Mouse (Mus musculus) gastrocnemius, adult 8-10 months (tissue): Measurements from ENCODE around the gene Fam163b. TPM values are rescaled to one million over a fixed set of nuclear protein-coding genes. Genes with fewer than 3 reads are reported as not detected.
A peak's percentile ranks its signal among the peaks of the same experiment; 100 is the strongest.

ENCODE experiments used
- DNase-seq, 2 experiments: peaks; one replicate each; pipeline ENCODE4 v3.0.0; 2022; ENCODE audit warnings: low spot score in 2 of 2
- total RNA-seq, 4 experiments: library from RNA; stranded (reverse); gene quantifications; 2 replicates each; pipeline ENCODE4 v1.2.4; 2022

Fam163b gene
- total RNA-seq, 4 experiments from 2014 or later: 0.08 TPM; not detected in 3

DNA sequence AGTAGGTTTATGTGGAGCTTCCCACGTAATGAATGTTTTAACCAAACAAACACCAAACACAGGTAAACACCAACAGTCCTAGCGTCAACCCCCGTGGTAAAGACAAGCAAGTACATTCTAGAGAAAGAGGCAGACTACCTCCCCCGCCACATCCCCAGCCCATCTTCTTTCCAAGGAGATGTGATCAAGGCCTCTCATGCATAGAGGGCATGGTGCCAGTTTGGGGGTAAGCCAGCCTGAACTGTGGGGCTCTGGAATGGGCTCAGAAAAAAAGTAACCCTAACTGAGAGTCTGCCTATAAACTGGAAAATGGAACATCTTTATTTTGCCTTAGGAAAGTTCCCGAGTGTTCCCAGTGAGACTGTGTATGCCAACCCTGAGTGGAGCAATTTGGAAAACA, 6.4 kb downstream of the Fam163b start:
- no peak for DNase-seq

DNA sequence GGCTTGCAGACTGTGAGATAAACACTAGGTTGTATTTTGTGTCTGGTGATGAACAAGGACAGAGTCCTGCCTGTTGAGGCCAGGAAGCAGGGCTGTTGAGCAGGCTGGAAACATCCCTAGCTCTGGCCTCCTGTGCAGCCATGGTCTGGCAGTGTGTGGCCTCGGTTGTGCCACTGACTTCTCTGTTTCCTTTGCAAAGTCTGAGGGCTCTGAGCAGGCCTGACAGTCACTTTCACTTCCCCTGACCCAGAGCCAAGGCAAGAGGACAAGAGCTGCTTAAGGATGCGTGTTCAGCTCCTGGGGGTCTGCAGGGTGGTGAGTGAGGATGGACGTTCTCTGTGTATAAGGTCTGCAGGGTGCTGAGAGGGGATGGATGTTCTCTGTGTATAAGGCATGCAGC, 13.3 kb downstream of the Fam163b start:
- DNase-seq: no peak

DNA sequence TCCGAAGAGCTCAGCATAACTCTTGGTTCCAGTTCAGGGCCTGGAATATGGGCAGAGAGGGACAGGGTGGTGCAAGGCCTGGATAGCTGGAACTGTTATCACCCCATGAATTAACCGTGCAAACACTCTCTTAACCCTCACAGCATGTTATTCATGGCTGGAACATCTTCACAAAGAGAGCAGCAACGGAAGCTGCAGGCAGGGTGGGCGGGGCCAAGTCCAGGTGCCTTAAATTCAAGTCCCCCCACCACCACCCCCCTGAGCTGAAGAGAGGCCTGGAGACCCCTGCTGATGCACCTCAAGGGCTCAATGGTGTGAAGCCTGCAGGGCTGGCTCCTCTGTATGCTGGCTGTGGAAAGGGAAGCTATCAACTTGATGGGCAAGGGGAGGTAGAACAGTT, 15.8 kb downstream of the Fam163b start:
- no peak for DNase-seq

DNA sequence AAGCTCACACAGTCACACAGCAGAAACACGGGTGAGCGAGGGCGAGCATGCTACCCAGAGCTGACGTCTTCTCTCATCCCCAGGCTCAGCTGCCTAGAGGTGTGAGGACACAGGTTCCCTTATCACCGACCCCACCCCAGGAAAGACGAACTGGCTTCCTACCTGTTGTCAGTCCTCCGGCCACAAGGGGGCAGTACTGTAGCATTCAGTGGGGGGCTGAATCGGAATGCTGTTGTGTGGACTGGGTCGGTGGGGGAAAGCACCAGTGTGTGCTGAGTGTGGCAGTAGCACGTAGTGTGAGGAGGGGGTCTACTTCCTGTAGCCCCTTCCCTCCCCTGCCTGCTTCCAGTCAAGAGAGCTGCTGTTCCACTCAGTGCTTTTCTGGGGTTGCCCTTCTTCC, 16.3 kb downstream of the Fam163b start:
- DNase-seq: peak; percentile 12 to 20

DNA sequence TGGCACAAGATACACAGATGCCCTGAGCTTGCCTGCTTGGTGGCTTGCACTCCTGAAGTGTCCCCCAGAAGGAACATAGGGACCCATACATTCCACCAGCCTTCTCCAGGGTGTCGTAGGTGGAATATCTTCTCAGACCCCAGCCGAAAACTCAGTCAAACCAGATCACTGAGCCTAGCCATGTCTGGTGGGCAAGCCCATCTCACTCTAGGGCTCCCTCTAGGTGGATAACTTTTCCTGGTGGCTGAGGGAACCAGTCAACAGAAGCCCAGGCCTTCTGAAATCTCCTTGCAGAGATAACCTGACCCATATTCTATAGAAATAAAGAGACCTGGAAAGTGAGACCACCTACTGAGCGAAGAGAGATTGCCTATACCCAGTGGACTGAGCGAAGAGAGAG, 19.2 kb downstream of the Fam163b start:
- no peak for DNase-seq

DNA sequence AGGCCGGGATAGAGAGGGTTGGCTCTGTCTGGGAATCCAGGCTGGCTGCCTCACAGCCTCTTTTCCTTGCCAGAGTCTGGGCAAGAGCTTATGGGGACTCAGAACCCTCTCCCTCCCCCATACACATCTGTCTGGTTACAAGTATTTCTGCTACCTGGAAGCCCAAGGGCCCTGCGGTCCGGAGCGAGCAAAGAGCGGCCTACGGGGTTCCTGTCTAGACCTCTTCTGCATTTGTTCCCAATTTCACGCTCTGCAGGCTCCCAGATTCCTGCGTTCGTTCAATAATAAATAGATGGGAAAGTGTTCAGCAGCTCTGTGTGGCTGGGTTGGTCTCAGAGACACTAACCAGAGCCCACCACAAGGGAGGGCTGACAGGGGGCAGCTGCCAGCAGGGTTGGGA, 19.7 kb downstream of the Fam163b start:
- DNase-seq: no peak

DNA sequence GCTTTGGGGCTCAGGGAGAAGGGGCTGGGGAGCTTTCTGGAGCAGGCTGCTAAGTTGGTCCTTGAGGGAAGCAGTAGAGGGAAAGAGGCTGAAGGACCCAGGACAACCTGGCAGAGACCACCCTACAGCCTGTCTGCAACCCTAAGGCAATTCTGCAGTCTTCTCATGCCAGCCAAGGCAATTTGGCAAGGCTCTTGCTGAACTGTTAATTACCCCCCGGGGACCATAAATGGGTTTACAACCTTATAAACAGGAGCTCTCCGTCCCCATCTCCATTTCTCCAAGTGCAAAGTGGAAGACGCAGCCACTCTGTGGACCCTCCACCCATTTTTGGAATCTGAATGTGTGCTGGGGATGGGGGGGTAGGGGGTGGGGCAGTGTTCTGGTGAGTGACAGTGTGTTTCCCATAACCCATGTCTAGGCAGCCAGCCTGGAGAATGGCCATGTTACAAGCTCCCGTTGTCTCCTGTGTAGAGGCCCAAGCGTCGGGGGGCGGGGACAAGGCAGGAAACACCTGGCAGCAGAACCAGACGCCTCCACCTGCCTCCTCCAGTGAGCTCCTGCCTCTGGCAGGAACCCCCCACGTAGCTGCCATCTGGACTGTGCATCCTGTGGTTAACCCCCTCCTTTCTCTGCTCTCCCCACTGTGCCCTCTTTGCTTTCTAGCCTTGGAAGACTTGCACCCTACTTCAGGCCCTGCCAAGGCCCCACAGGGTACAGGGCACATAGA, 20.5 kb downstream of the Fam163b start:
- no peak for DNase-seq

DNA sequence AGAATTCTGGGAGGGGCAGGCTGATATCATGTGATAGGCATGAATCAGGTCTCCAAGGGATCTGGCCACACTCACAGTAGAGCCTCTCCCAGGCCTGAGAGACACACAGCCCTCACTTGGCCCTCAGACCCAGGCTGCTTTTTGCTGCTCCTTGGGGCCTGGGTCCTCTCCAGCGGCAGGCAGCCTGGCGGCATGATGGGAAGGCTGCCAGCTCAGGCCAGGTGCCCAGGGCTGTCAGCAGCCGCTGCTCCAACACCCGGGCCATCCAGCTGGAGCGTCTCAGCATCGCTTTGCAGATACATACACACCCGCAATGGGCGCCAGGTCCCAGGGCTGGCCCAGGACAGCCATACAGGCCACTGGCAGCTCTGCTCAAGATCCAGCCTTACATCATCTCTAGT, 22.1 kb downstream of the Fam163b start:
- peak in 1 of 2 experiments; percentile 55 for DNase-seq

DNA sequence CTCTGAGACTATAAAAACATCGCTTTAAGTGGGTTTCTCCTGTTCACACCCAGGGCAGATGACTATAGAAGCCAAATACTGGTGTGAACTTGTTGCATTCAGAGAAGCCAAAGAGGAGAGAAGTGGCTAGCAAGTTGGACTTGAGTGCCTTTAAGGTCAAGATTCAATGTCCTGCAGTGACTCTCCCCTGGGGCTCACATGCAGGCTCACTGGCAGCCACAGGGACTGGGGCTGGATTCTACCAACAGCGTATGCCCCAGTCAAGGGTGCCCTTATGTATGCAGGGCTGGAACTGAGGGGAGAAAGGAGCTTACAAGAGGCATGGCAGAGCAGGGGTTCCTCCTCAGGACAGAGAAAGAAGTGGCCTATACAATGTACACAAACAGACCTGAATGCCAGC, 22.5 kb downstream of the Fam163b start:
- no peak for DNase-seq

DNA sequence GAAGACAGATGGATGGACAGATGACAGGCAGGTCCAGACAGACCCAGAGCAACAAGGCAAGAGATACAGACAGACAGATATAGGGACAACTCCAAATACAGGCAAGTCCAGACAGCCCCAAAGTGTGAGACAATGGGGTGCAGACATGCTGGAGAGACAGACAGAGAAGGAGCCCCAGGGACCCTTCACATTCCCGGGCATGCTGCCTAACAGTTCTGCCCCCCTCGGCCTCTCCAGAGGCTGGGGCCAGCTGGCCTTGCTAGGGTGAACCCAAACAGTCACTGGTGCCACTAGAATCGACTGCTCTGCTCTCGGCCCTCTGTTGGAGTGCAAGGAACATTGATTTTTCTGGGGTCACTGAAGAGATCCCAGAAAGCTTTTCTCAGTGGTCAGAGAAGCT, 23.8 kb downstream of the Fam163b start:
- DNase-seq: no peak

DNA sequence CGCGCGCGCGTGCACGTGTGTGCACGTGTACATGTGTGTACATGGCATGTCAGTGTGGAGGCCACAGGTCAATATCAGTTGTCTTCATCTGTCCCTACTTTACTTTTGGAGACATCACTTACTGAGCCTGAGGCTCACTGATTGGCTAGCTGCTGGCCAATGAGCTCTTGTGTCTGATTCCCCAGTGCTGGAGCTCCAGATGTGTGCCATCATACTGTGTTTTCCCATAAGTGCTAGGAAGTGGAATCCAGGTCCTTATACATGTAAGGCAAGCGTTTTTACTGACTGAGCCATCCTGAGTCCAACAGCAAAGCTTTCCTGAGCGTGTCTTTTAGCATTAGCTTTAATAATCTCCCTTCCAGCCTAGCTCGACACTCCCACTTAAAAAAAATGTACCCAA, 28.1 kb downstream of the Fam163b start:
- DNase-seq: no peak

DNA sequence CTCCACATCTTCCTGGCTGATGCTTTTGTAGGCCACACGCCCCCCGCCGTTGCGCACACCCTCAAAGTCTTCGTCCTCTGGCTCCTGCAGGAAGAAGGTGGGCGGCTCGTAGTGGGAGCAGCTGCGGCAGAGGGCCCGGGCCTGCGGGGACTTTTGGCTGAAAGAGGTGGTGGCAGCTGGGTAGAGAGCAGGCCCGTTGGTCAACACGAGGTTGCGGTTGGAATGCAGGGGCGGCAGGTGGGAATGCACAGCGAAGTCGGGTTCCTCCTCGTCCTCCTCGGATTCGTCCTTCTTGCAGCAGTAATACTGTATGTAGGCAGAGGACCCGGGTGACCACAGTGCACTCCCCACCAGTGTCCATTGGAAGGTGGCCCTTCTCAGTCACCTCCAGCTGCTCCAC, 29.7 kb downstream of the Fam163b start:
- no peak for DNase-seq

DNA sequence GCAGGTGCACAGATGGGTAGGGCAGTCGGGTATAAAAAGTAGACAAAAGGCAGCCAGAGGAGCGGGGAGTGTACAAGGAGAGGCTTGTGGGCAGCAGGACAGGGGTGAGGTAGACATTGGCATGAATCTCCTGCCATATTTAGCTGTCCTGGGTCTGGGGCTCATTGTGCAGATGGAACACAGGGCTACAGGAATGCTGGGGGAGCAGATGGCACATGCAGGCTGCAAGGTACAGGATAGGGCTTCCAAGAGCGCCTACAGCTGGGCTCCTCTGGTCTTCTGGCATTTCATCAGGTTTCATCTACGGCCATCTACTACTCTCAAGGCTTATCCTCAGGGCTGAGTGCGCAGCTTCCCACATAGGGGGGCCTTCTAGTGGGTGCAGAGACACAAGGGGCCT, 33.2 kb downstream of the Fam163b start:
- DNase-seq: no peak

DNA sequence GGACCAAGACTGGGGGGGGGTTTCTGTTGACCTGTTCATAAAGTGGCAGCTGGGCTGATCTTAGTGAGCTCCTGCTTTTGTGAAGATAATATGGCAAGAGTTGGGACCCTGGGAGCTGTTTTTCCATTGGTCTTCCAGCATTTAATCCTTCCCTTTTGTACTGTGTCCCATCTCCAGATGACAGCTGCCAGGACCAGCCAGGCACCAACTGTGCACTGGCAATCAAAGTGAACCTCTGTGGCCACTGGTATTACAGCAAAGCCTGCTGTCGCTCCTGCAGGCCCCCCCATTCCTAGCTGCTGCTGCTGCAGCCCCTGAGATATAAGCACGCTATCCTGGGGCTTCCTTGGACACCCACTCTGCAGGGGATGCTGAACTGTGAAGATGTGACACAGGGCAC, 34.1 kb downstream of the Fam163b start:
- no peak for DNase-seq

DNA sequence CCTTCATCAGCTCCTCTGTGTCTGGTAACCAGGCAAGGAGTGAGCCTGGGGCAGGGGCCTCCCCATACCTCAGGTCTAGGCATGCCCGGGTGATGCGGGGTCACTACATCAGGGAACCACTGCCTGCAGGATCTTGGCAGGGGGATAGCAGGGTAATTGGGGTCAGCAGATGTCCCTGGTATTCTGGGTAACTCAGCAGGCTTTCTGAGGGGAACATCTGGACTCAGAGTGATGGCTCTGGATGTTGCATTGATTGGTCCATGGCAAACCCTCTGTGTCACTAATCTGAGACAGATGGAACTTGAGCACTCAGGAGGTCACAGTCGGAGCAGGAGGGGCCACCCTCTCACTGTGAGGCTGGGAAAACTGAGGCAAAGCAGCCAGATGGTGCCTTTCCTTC, 35.5 kb downstream of the Fam163b start:
- DNase-seq: no peak

DNA sequence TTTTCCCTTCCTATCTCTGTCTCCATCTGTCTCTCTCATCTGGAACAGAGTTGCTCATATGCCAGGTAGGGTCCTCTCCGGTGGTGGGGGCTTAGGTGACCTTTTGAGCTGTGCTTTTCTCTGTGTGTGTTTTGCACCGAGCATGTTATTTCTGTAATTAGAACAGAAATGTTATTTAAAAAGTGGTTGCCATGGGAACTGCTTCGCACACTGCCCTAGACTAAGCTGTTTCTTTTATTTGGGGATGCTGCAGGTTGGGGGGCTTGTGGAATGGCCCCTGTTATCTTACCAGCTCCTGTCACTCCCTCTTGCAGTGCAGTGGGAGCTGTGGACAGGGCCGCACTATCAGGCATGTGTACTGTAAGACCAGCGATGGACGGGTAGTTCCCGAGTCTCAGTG, 38.7 kb downstream of the Fam163b start:
- no peak for DNase-seq

DNA sequence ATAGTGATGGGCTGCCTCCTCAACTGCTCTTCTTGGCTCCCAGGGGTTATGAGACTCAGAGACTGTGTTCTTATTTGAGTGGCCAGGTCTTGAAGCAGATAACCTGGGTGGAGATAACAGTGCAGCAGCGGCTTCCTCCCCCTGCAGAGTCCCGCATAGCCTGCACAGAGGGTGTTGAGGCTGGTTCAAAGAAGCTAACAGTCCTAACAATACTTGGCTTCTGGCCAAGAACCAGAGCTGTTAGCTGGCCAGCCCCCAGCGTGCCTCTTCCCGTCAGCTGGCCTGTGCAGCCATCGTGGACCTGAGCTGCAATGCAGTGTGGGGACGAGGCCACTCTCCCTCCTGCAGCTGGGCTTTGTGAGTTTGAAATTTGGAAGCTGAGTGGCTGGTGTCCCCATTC, 44.5 kb downstream of the Fam163b start:
- DNase-seq: no peak

DNA sequence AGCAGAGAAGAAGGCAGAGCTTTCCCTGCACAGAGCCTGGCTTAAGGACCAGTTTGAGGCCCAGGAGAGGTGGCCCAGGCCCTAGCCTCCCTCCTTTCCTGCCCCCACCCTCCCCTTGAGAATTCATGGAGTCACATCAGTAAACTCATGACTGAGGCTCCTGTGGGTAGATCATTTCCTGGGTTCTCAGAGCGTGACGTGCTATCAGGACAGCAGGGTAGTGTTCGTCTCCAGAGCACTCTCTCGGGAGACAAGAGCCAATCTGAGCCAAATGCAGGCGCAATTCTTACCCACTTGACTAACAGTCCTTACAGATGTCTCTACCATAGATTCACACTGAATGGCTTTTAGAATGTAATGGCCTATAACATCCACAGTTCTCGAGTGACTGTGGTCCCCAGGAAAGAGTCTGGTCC, 45.0 kb downstream of the Fam163b start:
- no peak for DNase-seq

DNA sequence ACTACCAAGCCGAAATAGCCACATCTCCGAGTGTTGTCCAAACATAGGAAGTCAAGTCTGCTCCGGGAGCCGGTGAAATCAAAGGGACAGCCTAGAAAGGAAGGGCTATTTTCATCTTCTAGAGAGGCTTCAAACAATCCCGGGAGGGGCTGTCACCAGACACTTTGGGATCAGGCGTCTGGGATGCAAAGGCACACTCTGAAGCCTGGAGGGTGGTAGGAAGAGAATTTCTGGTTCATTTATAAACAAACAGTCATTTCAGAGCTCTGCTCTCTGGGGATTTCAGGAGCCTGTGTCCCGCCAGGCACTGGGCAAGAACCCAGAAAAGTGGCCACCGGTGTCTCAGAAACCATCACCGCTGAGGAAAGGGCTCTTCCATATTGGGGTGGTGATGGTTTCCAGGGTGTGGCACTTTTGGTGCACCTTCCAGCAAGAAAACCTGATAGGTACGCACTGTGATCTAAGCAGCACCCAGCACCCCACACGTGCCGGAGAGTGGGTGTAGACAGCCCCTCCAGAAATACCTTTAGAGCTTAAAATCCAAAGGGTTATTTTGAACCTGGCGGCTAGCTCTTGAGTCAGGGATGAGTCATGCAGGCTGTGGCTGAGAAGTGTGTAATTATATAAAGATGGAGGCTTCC, 45.8 kb downstream of the Fam163b start:
- no peak for DNase-seq

DNA sequence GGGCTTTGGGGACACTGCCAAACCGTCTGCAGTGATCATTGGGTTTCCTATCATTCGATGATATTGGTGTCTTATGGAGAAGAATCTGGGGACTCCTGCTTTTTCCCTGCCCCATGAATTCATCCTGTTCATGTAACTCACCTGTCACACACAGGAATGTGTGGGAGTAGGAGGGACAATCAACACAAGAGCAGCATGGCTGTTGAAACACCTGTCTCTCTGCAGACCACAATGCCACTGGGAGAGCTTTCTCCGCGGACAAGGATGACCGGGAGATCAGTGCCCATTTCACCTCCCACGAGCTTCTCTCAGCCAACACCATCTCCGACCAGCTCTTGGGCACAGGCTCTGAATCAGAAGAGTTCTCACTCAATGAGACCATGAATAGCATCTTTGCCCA, 47.1 kb downstream of the Fam163b start:
- DNase-seq: no peak

DNA sequence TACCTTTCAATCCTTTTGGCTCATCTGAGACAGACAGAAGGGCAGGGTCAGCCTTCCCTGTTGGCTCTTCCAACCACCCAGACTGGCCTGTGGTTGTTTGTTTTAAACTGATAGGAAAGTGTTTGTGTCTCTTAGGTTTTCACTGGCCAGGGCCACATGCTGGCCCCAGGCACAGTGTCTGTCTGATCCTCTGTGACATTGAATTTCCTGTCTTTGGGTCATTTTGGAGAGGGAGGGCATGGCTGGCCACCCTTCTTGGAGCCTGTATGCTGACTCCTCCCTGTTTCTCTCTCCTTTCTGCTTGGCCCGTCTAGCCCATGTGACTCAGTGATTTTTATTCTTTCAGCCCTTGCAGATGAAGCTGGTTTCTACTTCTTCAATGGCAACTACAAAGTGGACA, 53.1 kb downstream of the Fam163b start:
- DNase-seq: no peak

DNA sequence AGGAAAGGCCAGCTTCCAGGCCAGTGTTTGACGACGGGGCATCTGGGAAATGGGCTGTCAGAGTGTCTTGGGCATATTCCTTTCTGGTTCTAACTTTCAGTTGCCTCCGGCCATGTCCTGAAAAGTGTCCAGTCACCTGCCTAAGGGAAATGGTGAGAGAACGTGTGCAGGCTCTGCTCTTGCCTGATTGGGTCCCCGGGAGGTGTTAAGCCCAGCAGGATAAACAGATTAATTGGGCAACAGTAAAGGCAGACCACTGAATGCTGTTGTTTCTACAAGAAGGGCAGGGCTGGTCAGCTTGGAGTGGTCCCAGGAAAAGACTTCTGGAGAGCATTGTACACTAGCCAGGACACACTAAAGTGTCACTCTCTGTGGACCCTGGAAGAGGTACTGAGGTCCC, 53.6 kb downstream of the Fam163b start:
- DNase-seq: no peak

DNA sequence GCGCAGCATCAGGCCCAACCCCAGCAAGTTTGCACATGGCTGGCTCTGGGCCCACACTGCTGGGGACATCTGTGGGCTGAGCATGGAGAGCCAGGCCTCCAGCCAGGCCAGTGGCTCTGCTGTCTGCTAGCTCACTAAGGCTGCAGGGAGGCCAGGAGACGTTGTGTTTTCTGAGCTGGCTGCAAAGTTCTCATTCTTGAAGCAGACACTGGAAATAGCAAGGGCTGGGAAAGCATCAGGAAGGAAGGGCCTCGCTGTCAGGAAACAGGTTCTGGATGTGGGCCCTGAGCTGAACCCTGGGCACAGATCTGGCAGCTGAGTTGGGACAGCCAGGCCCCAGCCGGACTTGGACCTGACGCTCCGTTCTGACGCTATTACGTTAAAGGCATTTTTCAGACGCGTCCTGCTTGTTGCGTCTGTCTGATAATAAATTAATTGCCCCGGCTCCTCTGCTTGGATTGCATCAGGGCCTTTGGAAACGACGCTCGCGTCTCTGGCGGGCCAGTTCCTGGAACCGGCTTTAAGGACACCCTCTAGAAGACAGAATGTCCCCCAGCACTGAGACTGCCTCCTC, 54.1 kb downstream of the Fam163b start:
- DNase-seq: peak; percentile 59 to 75
